Mouse (Mus musculus): ENCODE results near the gene Map2.

- TF ChIP-seq EP300 (IDR thresholded peaks at IDR 0.05; ENCODE audit: insufficient read depth, low read depth, low read length) (no peak), POLR2A (IDR thresholded peaks at IDR 0.05; ENCODE audit: insufficient read depth, low read length) (no peak)
Observed at GRCm38 (mm10) chr1:66277663-66278062, 102.6 kb downstream of the Map2 start.

All from ES-Bruce4 (cell line).